Mouse (Mus musculus) lung, postnatal 0 days (tissue): Measurements from ENCODE around the gene Gm43191. TPM values are rescaled to one million over a fixed set of nuclear protein-coding genes. Genes with fewer than 3 reads are reported as not detected.
A peak's percentile ranks its signal among the peaks of the same experiment; 100 is the strongest.

Experiments
- ATAC-seq: fragments of 200-750 bp; cut with Nextera tagmentation; 2 replicates; pipeline ENCODE4 v1.8.0; 2017; ENCODE audit warnings: moderate library complexity
- DNase-seq: peaks from one replicate; pipeline ENCODE4 v3.0.0-alpha.2; 2016; ENCODE audit warnings: low spot score
- H3K27ac ChIP-seq: fragments of 300-500 bp; sonication (generic); 2 replicates; pipeline ENCODE4 v1.5.1; 2014; ENCODE audit warnings: antibody characterized with exemption, mild to moderate bottlenecking, low read length, mixed read lengths
- H3K27me3 ChIP-seq: fragments of 300-500 bp; sonication (generic); replicated peaks from 2 replicates; pipeline ENCODE4 v1.6.1; 2014; ENCODE audit warnings: low read length, mixed read lengths; ENCODE audit not compliant: insufficient read depth
- H3K36me3 ChIP-seq: fragments of 300-500 bp; sonication (generic); 2 replicates; pipeline ENCODE4 v1.6.1; 2014; ENCODE audit warnings: low read length, mixed read lengths; ENCODE audit not compliant: insufficient read depth
- H3K4me1 ChIP-seq: fragments of 300-500 bp; sonication (generic); 2 replicates; pipeline ENCODE4 v1.6.1; 2014; ENCODE audit warnings: antibody characterized with exemption, low read depth, low read length, mixed read lengths; ENCODE audit not compliant: insufficient read depth
- H3K4me2 ChIP-seq: fragments of 300-500 bp; sonication (generic); replicated peaks from 2 replicates; pipeline ENCODE4 v1.6.1; 2014; ENCODE audit warnings: low read depth, mild to moderate bottlenecking, low read length, moderate library complexity, mixed read lengths
- H3K4me3 ChIP-seq: fragments of 300-500 bp; sonication (generic); 2 replicates; pipeline ENCODE4 v1.5.1; 2014; ENCODE audit warnings: low read depth, low read length
- H3K9ac ChIP-seq: fragments of 300-500 bp; sonication (generic); replicated peaks from 2 replicates; pipeline ENCODE4 v1.6.1; 2014; ENCODE audit warnings: low read depth, mild to moderate bottlenecking
- H3K9me3 ChIP-seq: fragments of 300-500 bp; sonication (generic); 2 replicates; pipeline ENCODE4 v1.6.1; 2016; ENCODE audit warnings: low read length, mixed read lengths
- CTCF ChIP-seq: IDR thresholded peaks from 2 replicates; pipeline ENCODE4 v1.5.1; 2016; ENCODE audit warnings: antibody characterized with exemption, mild to moderate bottlenecking
- EP300 ChIP-seq: IDR thresholded peaks from 2 replicates; pipeline ENCODE4 v1.6.1; 2016; ENCODE audit warnings: antibody characterized with exemption, mild to moderate bottlenecking, control low read depth
- WGBS: fragments of 180-500 bp; shearing (Covaris S2); extraction: QIAGEN DNeasy Blood & Tissue Kit; methylation state at CpG from one replicate; pipeline ENCODE4 v1.1.7; 2014; 5-methylcytosine and 5-hydroxymethylcytosine counted together
- polyA plus RNA-seq: library from polyadenylated mRNA; unstranded; fragments of >200 nt; fragmentation: Nextera tagmentation; extraction: Ambion mirVana; gene quantifications from 2 replicates; pipeline ENCODE4 v1.2.1, GENCODE M21; 2015

The Gm43191 gene
- polyA plus RNA-seq, 1 experiment from 2014 or later: not detected

DNA sequence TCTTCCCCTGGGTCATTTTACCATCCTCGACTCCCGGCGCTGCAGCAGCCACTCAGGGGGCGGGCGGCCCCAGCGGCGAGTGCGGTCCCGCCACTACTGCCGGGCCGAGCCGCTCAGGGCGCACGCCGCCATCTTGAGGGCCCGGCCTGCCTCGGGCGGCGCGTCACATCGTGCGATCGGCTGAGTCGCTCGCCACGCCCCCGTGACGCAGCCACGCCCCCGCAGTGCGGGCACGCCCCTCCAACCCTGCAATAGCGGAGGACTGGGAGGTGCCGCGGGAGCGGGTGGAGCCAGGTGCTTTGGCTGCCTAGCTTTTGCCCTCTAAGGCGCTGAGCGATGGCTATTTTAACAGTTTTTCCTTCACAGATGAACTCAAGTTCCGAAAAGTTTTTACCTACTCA lies 18.6 kb downstream of the Gm43191 start, which contains the start of gene Mfsd14a:
Mfsd14a (minus strand) TSS at position 215 of the 401 bp plus-strand sequence.
- 2% methylated on average over 32 of the region's 39 CpGs for WGBS
- peak within 1 kb of the TSS; percentile 82 for H3K9ac ChIP-seq
- TF ChIP-seq EP300 (no peak), CTCF (0 out of 2 replicates have a peak, but pooled peaks have one; percentile 8)
- H3K27me3 ChIP-seq: no peaks in the 10 kb centered on the region
- no peaks in the 10 kb centered on the region for H3K36me3 ChIP-seq
- peaks cover 4% of the 10 kb centered on the region; the same call in 1 of the 2 replicates for H3K4me1 ChIP-seq
- peak within 1 kb of the TSS; percentile 68 for H3K4me2 ChIP-seq
- peak; percentile 97 for DNase-seq
- H3K27ac ChIP-seq: peak within 1 kb of the TSS; percentile 95
- H3K4me3 ChIP-seq: peak within 1 kb of the TSS; percentile 88
- H3K9me3 ChIP-seq: no peaks in the 10 kb centered on the region
- peak; percentile 99 for ATAC-seq

DNA sequence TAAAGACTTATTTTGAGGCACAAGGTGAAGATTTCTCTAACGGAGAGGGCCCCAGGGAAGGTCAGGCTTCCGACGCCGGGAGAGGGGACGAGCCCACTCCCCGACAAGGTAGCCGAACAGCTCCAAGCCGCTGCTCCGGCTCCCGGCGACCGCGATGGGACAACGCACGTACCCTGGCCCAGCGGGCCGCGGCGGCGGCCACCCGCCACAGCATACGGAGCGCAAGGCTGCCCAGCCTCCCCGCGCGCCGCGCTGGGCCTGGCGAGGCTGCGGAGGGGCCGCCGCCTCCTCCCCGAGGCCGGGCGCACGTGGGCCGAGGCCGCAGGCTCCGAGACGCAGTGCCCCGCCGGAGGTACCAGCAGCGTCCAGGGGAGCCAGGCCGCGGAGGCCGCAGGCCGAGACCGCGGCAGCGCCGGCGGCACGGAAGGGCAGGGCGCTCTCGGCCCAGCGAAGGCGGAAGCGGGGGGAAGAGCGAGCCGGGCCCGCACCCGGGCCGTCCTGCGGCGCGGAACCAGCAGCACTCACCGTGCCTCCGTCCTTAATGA lies 19.1 kb downstream of the Gm43191 start:
- Histone ChIP-seq H3K27me3 (no peaks in the 10 kb centered on the region), H3K27ac (peak overlapping the region; percentile 95), H3K4me1 (peaks cover 7% of the 10 kb centered on the region; the same call in 1 of the 2 replicates), H3K9ac (peak overlapping the region; percentile 82), H3K9me3 (no peaks in the 10 kb centered on the region), H3K36me3 (no peaks in the 10 kb centered on the region), H3K4me3 (peak overlapping the region; percentile 88), H3K4me2 (peak overlapping the region; percentile 68)
- peak; percentile 88 for ATAC-seq
- peak; percentile 79 for DNase-seq
- TF ChIP-seq CTCF (no peak), EP300 (no peak)
- WGBS: under 1% methylated on average over 37 of the region's 68 CpGs

DNA sequence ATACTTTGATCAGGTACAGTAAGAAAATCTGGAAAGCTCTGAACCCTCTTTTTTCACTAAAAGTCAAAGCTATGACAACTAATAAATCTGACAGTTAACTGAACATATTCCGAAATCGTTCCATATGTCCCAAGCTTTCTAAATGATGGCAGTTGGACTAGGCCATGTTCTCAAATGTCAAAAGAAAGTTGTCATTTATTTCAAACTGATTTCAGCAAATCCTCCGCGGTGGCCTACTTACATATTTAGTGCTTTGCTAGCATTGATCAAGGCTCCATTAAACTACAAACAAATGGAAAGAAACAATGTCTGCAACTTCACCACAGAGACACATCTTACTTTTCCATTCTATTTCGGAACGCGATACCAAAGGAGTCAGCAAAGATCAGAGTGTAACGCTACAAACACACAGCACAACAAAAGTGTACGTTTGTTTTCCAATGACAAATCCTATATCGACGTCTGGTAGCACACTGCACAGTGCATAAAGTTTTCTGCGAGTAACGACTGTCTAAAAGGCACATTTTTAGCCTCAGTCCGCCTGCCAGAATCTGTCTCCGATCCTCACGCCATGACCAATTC lies 19.7 kb downstream of the Gm43191 start:
- H3K4me1 ChIP-seq: peaks cover 12% of the 10 kb centered on the region; the same call in 1 of the 2 replicates
- H3K4me2 ChIP-seq: peak overlapping the region; percentile 68
- no peaks in the 10 kb centered on the region for H3K27me3 ChIP-seq
- WGBS: 4% methylated on average over 16 of the region's 16 CpGs
- no peak for ATAC-seq
- H3K4me3 ChIP-seq: peak overlapping the region; percentile 88
- no peaks in the 10 kb centered on the region for H3K36me3 ChIP-seq
- H3K27ac ChIP-seq: peak overlapping the region; percentile 95
- no peaks in the 10 kb centered on the region for H3K9me3 ChIP-seq
- no peak for DNase-seq
- TF ChIP-seq EP300 (no peak), CTCF (no peak)
- peak overlapping the region; percentile 82 for H3K9ac ChIP-seq

DNA sequence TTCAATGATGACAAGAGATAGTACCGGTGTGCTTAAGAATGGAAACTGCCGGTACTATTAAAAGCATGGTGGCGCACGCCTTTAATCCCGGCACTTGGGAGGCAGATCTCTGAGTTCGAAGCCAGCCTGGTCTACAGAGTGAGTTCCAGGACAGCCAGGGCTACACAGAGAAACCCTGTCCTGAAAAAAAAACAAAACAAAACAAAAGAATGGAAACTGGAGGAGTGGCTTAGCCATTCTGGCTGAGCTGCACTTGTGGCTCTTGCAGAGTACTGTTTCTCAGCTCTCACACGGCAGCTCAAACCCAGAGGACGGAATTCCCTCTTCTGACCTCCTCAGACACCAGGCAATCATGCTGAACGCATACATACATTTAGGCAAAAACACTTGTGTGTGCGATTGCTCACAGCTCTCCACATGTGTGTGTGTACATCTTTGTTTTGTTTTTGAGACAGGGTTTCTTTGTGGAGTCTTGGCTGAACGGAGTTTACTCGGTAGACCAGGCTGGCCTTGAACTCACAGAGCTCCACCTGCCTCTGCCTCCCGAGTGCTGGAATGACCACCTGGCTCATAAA lies 21.1 kb downstream of the Gm43191 start:
- Histone ChIP-seq H3K27ac (no peak overlapping the region), H3K4me2 (no peak overlapping the region), H3K36me3 (no peaks in the 10 kb centered on the region), H3K9me3 (no peaks in the 10 kb centered on the region), H3K4me1 (peaks cover 12% of the 10 kb centered on the region; the same call in 1 of the 2 replicates), H3K9ac (no peak overlapping the region), H3K27me3 (no peaks in the 10 kb centered on the region), H3K4me3 (no peak overlapping the region)
- TF ChIP-seq EP300 (no peak), CTCF (no peak)
- 70% methylated on average over 13 of the region's 13 CpGs for WGBS
- no peak for ATAC-seq
- DNase-seq: no peak

DNA sequence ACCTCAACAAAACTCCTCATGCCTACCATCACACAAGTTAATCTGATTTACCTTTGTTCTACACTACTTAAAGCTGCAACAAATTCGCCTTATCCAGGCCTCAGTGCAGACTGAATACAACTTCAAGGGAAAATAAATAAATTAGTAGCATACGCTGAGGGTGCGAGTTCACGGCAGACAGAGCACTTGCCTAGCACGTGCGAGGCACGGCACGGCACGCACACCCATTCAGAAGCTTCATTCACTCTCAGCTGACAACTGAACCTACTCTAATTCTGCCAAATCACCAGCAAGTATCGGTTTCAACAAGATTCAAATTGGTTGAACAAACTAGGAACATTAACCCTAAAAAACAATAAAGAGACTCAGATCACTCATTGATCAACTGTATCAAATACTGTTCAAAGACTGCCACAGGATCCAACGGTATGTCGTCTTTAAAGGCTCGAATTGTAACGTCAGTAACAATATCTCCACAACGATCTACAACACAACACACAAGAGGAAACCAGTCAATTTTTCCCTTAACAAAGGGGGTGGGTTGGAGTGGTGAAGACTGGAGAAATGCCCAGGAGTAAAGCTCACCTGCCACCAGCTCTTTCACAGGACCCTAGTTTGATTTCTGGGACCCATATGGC lies 22.0 kb downstream of the Gm43191 start:
- Histone ChIP-seq H3K9ac (no peak overlapping the region), H3K36me3 (no peaks in the 10 kb centered on the region), H3K27me3 (no peaks in the 10 kb centered on the region), H3K4me3 (no peak overlapping the region), H3K4me1 (peaks cover 12% of the 10 kb centered on the region; the same call in 1 of the 2 replicates), H3K4me2 (no peak overlapping the region), H3K9me3 (no peaks in the 10 kb centered on the region), H3K27ac (no peak overlapping the region)
- no peak for DNase-seq
- 75% methylated on average over 15 of the region's 15 CpGs for WGBS
- no peak for TF ChIP-seq CTCF
- TF ChIP-seq EP300: no peak
- no peak for ATAC-seq
